Mouse (Mus musculus): ENCODE measurements around the gene Olfr726.

The Olfr726 gene

GRCm38 (mm10) chr14:50090853-50091252 is at the start of gene Olfr726:
Gene Olfr726, minus strand, starts transcription at chr14:50090953.
- DNase-seq (ENCODE audit: low read depth, low spot score) = no peak

GRCm38 (mm10) chr14:50122886-50123285 is 32.1 kb upstream of the Olfr726 start, which contains the start of gene Olfr727:
Gene Olfr727, plus strand, starts transcription at chr14:50123186.
- no peak for DNase-seq (ENCODE audit: low read depth, low spot score)

DNA sequence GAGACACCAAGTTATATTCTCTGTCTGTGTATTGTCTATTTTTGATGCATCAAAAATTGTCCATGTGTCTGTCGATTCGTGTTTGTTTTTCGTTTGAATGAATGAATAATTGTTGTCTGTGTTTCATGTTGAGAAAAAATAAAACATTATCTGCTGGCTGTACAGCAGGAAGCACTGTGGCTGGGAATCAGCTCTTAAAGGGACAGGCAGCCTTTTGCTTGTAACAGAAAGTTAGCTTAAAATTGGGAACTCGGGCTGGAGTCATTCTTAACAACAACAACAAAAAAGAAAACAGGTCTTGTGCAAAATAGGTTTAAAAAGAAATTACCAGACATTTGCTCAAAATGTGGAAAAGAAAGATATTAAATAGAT is 28.0 kb downstream of the Olfr726 start:
- no peak for DNase-seq (ENCODE audit: low read depth, low spot score)

DNA sequence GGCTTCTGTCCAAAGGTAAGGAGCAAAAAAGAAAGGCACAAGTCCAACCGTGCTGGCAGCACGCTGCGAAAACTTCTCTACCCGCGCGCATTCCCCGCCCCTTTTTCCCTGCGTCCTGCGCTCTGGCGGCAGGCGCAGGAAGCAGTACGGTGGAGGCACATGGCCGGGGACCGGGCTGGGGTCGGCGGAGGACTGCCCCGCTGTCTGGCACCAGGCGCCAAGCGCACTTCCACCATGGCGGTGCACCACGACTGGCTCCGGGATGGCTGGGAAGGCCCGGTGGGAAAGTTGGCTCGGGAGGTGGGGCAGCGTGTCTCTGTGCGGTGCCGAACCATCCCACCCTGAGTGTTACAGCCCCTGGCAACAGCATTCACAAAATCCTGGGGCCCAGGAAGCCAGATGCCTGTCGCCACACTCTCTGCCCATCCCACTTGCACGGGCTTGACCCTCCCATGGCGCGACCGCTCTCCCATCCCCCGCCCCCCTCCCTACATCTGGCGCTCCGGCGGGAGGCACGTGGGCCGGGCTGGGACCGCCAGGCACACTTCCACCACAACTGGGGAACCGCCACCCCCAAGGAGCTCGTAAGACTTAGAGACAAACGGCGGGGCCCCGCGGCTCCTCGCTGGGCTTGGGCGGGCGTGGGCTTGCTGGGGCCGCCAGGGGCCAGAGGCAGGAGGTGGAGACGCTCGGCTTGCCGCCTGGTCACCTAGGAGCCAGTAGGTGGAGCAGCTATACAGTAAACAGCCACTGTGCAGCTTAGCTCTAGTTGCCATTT is 28.6 kb downstream of the Olfr726 start:
- peak; percentile 54 for DNase-seq (ENCODE audit: low read depth, low spot score)

GRCm38 (mm10) chr14:50061590-50061954 is 29.2 kb downstream of the Olfr726 start:
- DNase-seq (ENCODE audit: low read depth, low spot score) = no peak

- DNase-seq (ENCODE audit: low read depth, low spot score) = peak; percentile 1
Measured at GRCm38 (mm10) chr14:50061179-50061578, 29.6 kb downstream of the Olfr726 start.

DNA sequence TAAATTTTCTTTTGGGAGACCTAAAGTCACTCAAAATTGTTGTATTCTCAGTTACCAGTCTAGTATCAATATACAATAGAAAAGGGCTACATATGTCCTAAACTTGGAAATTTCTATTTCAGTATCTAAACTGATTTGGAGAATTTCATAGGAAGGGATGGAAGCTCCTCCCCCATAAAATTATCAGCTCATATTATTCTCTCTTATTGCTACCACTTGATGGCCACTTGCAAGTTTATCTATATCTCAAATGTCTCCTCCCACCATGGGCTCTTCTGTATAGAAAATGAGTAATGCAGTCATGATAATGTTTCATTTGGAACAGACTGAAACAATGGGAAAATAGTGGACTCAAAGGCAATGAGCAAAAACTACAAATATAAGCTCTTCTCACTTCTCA is 50.5 kb downstream of the Olfr726 start, which contains the start of gene Olfr725:
Gene Olfr725, minus strand, starts transcription at position 101 of the 400 bp plus-strand sequence.
- no peak for DNase-seq (ENCODE audit: low read depth, low spot score)
